Mouse (Mus musculus) forebrain, embryonic 10.5 days (tissue): ENCODE measurements at regions not wholly inside any gene's neighbourhood (a gene's known extent, or its start where the extent isn't known, plus 50 kb on each side); places are given as distances from the start of the nearest gene placed in this dataset.

Experiments
- DNase-seq: peaks from one replicate; pipeline ENCODE4 v3.0.0-alpha.2; 2017; ENCODE audit warnings: low spot score; ENCODE audit errors: extremely low spot score
- H3K27ac ChIP-seq: fragments of 300-500 bp; sonication (generic); 2 replicates; pipeline ENCODE4 v1.5.1; 2016; ENCODE audit warnings: mild to moderate bottlenecking
- H3K27me3 ChIP-seq: fragments of 300-500 bp; sonication (generic); 2 replicates; pipeline ENCODE4 v1.6.1; 2016; ENCODE audit warnings: mild to moderate bottlenecking; ENCODE audit not compliant: poor library complexity, severe bottlenecking
- H3K36me3 ChIP-seq: fragments of 300-500 bp; sonication (generic); replicated peaks from 2 replicates; pipeline ENCODE4 v1.6.1; 2016; ENCODE audit warnings: mild to moderate bottlenecking, moderate library complexity
- H3K4me1 ChIP-seq: fragments of 300-500 bp; sonication (generic); 2 replicates; pipeline ENCODE4 v1.6.1; 2016
- H3K4me3 ChIP-seq: fragments of 300-500 bp; sonication (generic); 2 replicates; pipeline ENCODE4 v1.5.1; 2016; ENCODE audit warnings: mild to moderate bottlenecking, moderate library complexity
- H3K9me3 ChIP-seq: fragments of 300-500 bp; sonication (generic); 2 replicates; pipeline ENCODE4 v1.6.1; 2016; ENCODE audit warnings: mild to moderate bottlenecking, moderate library complexity
- WGBS: fragments of 180-500 bp; shearing (Covaris S2); methylation state at CpG from one replicate; pipeline ENCODE4 v1.1.7; 2016; 5-methylcytosine and 5-hydroxymethylcytosine counted together

GRCm38 (mm10) chr2:106256012-106256411, 252.7 kb upstream of the Dnajc24 start:
- peak; percentile 19 for DNase-seq
- Histone ChIP-seq H3K27me3 (peaks cover 3% of the 10 kb centered on the region; the same call in 1 of the 2 replicates), H3K36me3 (no peaks in the 10 kb centered on the region), H3K9me3 (no peaks in the 10 kb centered on the region), H3K27ac (no peak overlapping the region), H3K4me3 (no peak overlapping the region), H3K4me1 (peaks cover 9% of the 10 kb centered on the region)
- 51% methylated on average over 12 of the region's 12 CpGs for WGBS

DNA sequence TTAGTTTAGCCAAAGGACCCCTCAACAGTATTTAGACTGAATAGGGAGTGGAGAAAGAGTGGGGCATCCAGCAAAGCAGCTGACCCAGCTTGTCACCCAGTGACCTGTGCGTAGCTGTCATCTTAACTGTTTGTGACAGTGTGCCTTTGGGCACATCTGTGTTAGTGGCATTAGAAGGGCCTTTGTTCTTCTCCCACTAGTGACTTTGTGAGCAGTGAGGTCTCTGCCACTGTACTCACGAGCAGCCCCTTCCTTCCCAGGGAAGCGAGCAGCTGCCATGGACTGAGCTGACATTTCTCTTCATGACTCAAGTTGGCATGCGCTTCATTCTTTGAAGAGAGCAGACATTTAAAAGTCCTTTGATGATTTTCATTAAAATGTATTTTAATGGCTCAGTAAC, 231.0 kb upstream of the Dnajc24 start:
- Histone ChIP-seq H3K36me3 (no peaks in the 10 kb centered on the region), H3K4me1 (no peaks in the 10 kb centered on the region), H3K9me3 (no peaks in the 10 kb centered on the region), H3K27me3 (no peaks in the 10 kb centered on the region), H3K4me3 (no peak overlapping the region), H3K27ac (no peak overlapping the region)
- DNase-seq, result no peak
- 78% methylated on average over 4 of the region's 4 CpGs for whole genome bisulfite sequencing

- Histone ChIP-seq H3K9me3 (no peaks in the 10 kb centered on the region), H3K4me3 (no peak overlapping the region), H3K4me1 (no peaks in the 10 kb centered on the region), H3K36me3 (no peaks in the 10 kb centered on the region), H3K27ac (no peak overlapping the region), H3K27me3 (no peaks in the 10 kb centered on the region)
- 89% methylated on average over 5 of the region's 5 CpGs for WGBS
- DNase-seq, result no peak
Observed at GRCm38 (mm10) chr2:106231136-106231535, 227.8 kb upstream of the Dnajc24 start.

DNA sequence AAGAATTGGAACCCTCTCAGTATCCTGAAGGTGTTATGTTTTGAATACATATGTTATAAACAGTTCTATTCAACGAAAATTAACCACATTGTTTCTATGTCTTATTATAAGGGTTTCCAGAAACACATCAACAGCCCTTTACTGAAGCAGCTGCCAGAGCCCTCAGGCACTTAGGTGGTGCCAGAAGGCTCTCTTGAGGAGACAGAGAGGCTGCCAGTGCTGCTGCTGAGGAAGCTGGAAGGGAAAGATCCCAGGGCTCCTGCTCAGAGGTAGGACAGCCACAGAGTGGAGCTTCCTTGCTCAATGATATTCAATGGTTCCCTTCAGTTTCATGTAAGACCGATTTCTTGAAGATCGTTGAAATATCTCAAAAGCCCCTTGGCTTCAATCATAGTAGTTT, 226.7 kb upstream of the Dnajc24 start:
- WGBS, result 82% methylated on average over 3 of the region's 3 CpGs
- no peak overlapping the region for H3K27ac ChIP-seq
- no peak for DNase-seq

DNA sequence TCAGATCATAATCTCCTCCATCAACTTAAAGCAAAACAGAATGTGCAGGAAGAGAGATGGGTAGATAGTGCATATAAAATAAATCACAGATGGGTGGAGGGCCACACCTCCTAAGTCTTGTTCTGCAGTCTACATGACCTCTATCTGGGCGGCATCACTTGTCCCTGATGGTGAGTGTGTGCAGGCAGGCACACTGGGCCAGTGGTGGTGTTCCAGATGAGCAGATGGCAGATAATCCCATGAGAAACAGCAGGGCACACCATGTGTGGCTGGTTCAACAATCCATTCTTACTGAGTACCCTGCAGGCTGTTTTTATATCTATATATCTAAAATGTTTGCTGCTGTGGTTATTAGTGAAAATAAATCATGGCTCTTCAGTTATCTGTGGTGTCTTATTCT, 224.9 kb upstream of the Dnajc24 start:
- Histone ChIP-seq H3K27me3 (no peaks in the 10 kb centered on the region), H3K4me3 (no peak overlapping the region), H3K9me3 (no peaks in the 10 kb centered on the region), H3K4me1 (no peaks in the 10 kb centered on the region), H3K36me3 (no peaks in the 10 kb centered on the region), H3K27ac (no peak overlapping the region)
- DNase-seq, result no peak
- 67% methylated on average over 1 of the region's 1 CpGs for WGBS

More for the DNA sequence above, 226.7 kb upstream of the Dnajc24 start:
- Histone ChIP-seq H3K4me3 (no peak overlapping the region), H3K9me3 (no peaks in the 10 kb centered on the region), H3K27me3 (no peaks in the 10 kb centered on the region), H3K4me1 (no peaks in the 10 kb centered on the region), H3K36me3 (no peaks in the 10 kb centered on the region)

DNA sequence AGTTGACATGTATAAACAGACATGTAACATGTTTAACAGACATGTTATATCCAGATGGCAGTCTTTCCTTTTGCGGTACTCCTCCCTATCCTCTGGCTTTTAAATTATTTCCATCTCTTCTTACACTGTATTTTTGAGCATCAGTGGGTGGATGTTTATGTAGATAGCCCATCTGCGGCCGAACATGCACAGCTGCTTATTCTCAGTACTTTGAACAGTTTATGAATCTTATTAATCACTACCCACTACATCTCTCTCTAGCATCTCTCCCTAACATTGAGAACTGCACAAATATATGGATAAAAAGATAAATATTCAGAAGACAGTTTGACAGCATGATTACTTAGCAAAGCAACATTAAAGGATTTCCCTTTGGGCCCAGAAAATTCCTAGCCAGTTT, 212.8 kb upstream of the Dnajc24 start:
- H3K27ac ChIP-seq, result no peak overlapping the region
- H3K36me3 ChIP-seq, result no peaks in the 10 kb centered on the region
- DNase-seq, result no peak
- H3K9me3 ChIP-seq, result no peaks in the 10 kb centered on the region
- H3K27me3 ChIP-seq, result peaks cover 12% of the 10 kb centered on the region; the same call in 1 of the 2 replicates
- WGBS, result 98% methylated on average over 3 of the region's 3 CpGs
- H3K4me3 ChIP-seq, result no peak overlapping the region
- peaks cover 12% of the 10 kb centered on the region for H3K4me1 ChIP-seq

GRCm38 (mm10) chr2:106213740-106214139, 210.4 kb upstream of the Dnajc24 start:
- Histone ChIP-seq H3K4me1 (peaks cover 8% of the 10 kb centered on the region), H3K4me3 (no peak overlapping the region), H3K27me3 (peaks cover 12% of the 10 kb centered on the region; the same call in 1 of the 2 replicates), H3K36me3 (no peaks in the 10 kb centered on the region), H3K9me3 (no peaks in the 10 kb centered on the region), H3K27ac (no peak overlapping the region)
- WGBS, result 59% methylated on average over 4 of the region's 4 CpGs
- DNase-seq, result no peak

DNA sequence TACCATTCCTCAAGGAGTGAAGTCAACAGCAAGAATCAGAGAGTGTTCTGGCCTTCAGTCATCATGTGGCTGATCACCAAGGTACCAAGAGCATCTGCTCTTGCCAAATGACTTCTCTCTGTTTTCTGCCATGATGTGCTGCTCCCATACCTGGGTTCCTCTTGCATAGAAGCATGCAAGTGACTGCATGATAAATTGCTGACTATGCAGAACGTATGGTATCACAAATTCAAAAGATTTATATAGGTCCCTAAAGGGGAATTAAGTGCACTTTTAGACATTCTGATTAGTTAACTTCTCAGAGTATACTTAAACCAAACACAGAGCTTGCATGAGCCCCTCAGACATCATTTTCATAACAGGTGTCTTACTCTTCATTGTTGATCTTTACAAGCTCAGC, 207.4 kb upstream of the Dnajc24 start:
- Histone ChIP-seq H3K27ac (no peak overlapping the region), H3K9me3 (no peaks in the 10 kb centered on the region), H3K4me1 (peaks cover 12% of the 10 kb centered on the region), H3K27me3 (peaks cover under 1% of the 10 kb centered on the region; the same call in 1 of the 2 replicates), H3K36me3 (no peaks in the 10 kb centered on the region), H3K4me3 (no peak overlapping the region)
- 79% methylated on average over 1 of the region's 1 CpGs for WGBS
- DNase-seq, result no peak

- no peaks in the 10 kb centered on the region for H3K36me3 ChIP-seq
- H3K4me1 ChIP-seq, result peaks cover 8% of the 10 kb centered on the region
- H3K9me3 ChIP-seq, result no peaks in the 10 kb centered on the region
- no peak overlapping the region for H3K27ac ChIP-seq
- WGBS, result 77% methylated on average over 4 of the region's 4 CpGs
- no peak for DNase-seq
- H3K4me3 ChIP-seq, result no peak overlapping the region
- no peaks in the 10 kb centered on the region; the same call in 1 of the 2 replicates for H3K27me3 ChIP-seq
Observed at GRCm38 (mm10) chr2:106208767-106209250, 205.5 kb upstream of the Dnajc24 start.

GRCm38 (mm10) chr2:106200130-106200529, 196.8 kb upstream of the Dnajc24 start:
- Histone ChIP-seq H3K4me3 (no peak overlapping the region), H3K27ac (no peak overlapping the region), H3K9me3 (peaks cover 6% of the 10 kb centered on the region; the same call in 1 of the 2 replicates), H3K4me1 (peaks cover 11% of the 10 kb centered on the region), H3K27me3 (0 out of 2 replicates have a peak, but pooled peaks cover 4% of the 10 kb centered on the region), H3K36me3 (no peaks in the 10 kb centered on the region)
- no peak for DNase-seq
- 93% methylated on average over 2 of the region's 2 CpGs for WGBS

DNA sequence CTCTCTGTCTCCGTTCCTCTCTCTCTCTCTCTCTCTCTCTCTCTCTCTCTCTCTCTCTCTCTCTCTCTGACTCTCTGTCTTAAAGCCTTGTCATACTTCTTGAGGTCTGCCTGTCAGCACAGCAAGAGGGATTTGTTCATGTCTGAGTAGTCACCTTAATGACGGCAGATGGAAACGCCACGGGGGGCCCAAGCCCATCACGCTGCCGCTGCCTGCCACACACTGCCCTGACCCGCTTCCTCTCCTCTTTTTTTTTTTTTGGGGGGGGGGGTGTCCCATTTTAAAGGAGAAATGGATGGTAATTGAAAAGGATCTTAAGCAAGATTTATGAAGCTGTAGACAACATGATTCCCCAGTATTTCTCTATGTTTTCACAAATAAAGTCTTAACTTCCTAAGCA, 191.8 kb upstream of the Dnajc24 start:
- peak; percentile 36 for DNase-seq
- 4% methylated on average over 7 of the region's 7 CpGs for WGBS
- Histone ChIP-seq H3K9me3 (peaks cover 3% of the 10 kb centered on the region; the same call in 1 of the 2 replicates), H3K4me1 (peaks cover 58% of the 10 kb centered on the region), H3K4me3 (peak overlapping the region; percentile 54), H3K36me3 (no peaks in the 10 kb centered on the region), H3K27me3 (peaks cover 22% of the 10 kb centered on the region; the same call in 1 of the 2 replicates), H3K27ac (peak overlapping the region; percentile 88; the same call in 1 of the 2 replicates)

DNA sequence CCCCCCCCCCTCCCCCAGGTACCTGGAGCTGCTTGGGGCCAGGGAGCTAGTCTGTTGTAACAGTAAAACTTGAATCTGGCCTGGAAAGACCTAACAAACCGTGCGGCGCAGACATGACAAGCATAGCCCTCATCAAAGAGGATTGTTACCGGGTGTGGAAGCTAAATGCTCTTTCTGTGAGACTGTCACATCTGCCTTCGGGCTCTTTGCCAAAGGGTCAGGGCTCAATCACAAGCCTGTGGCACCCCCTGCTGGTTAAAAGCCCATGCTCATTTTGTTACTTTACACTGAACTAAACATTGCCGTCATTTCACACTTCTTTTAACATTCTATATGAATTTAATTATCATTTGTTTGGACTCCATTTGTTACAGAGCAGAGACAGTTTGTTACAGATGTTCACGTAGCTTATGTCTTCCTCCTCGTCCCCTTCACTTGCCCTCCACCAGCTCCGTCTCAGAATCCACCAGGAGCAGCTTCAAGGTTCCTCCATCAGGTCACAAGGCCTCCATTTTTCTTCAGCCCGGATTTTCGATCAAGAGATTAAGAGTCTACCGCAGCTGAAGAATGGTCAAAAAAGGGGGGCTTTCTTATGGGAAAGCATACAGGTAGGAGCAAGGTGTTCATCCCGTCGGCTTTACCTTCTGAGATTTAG, 191.1 kb upstream of the Dnajc24 start:
- peaks cover 22% of the 10 kb centered on the region; the same call in 1 of the 2 replicates for H3K27me3 ChIP-seq

GRCm38 (mm10) chr2:106193889-106194347, 190.6 kb upstream of the Dnajc24 start:
- DNase-seq, result peak; percentile 34
- H3K27ac ChIP-seq, result peak overlapping the region; percentile 88

More for the DNA sequence above, 191.1 kb upstream of the Dnajc24 start:
- peaks cover 63% of the 10 kb centered on the region for H3K4me1 ChIP-seq
- peak overlapping the region; percentile 88 for H3K27ac ChIP-seq
- H3K4me3 ChIP-seq, result peak overlapping the region; percentile 54
- H3K9me3 ChIP-seq, result no peaks in the 10 kb centered on the region
- DNase-seq, result peak; percentile 85
- no peaks in the 10 kb centered on the region for H3K36me3 ChIP-seq
- WGBS, result 9% methylated on average over 14 of the region's 14 CpGs

More at GRCm38 (mm10) chr2:106193889-106194347, 190.6 kb upstream of the Dnajc24 start:
- H3K4me1 ChIP-seq, result peaks cover 63% of the 10 kb centered on the region
- no peaks in the 10 kb centered on the region for H3K9me3 ChIP-seq
- 3% methylated on average over 9 of the region's 9 CpGs for WGBS
- peak overlapping the region; percentile 54 for H3K4me3 ChIP-seq
- no peaks in the 10 kb centered on the region for H3K36me3 ChIP-seq
- H3K27me3 ChIP-seq, result peaks cover 22% of the 10 kb centered on the region; the same call in 1 of the 2 replicates
